Comparison of ENCODE assay signal across 8 mouse cellular contexts in genomic region chr11:76242901-76243810, GRCm38 (mm10). TPM values are rescaled to one million over a fixed set of nuclear protein-coding genes. Genes with fewer than 3 reads are reported as not detected.
DNase-seq lines count a peak whose midpoint lies in the region; ATAC-seq and TF ChIP-seq lines count a peak whose summit lies in the region.

TSS of gene Mrm3 (plus strand) at chr11:76243715.
TSS of gene Glod4 (minus strand) at chr11:76243725.

- peak within 1 kb of the TSS; percentile 73 for H3K4me3 ChIP-seq in forebrain, embryonic 15.5 days
- H3K4me3 ChIP-seq in layer of hippocampus, adult 2 months: peak within 1 kb of the TSS; percentile 63
- H3K4me3 ChIP-seq in lung, embryonic 14.5 days (ENCODE audit: low read depth, low read length): peak within 1 kb of the TSS; percentile 93
- peak within 1 kb of the TSS; percentile 87 for H3K4me3 ChIP-seq in olfactory bulb, adult 2 months (ENCODE audit: insufficient read depth, low read depth, low read length)
- H3K4me3 ChIP-seq in thymus, adult 2 months (ENCODE audit: control insufficient read depth, insufficient read depth, low read length): peak within 1 kb of the TSS; percentile 78

- TF ChIP-seq CTCF in layer of hippocampus, adult 2 months (conservative IDR thresholded peaks at IDR 0.05): no peak
- TF ChIP-seq CTCF in lung, embryonic 14.5 days (IDR thresholded peaks at IDR 0.05; ENCODE audit: low read depth): no peak
- no peak for TF ChIP-seq CTCF in olfactory bulb, adult 2 months (IDR thresholded peaks at IDR 0.05; ENCODE audit: insufficient read depth, low read depth, low read length)
- TF ChIP-seq CTCF in thymus, adult 2 months (IDR thresholded peaks at IDR 0.05; ENCODE audit: borderline replicate concordance, control insufficient read depth, extremely low read depth, insufficient read depth, low read length, poor library complexity): no peak

- ATAC-seq in forebrain, embryonic 15.5 days (replicated peaks): peak; percentile 94
- peak; percentile 88 for ATAC-seq in lung, embryonic 14.5 days (ENCODE audit: insufficient read depth)

- no peaks in the 10 kb centered on the region for H3K27me3 ChIP-seq in forebrain, embryonic 15.5 days
- H3K27me3 ChIP-seq in lung, embryonic 14.5 days (ENCODE audit: insufficient read depth, low read length): no peaks in the 10 kb centered on the region
- H3K27me3 ChIP-seq in thymus, adult 2 months (ENCODE audit: control insufficient read depth, insufficient read depth, low read length): no peaks in the 10 kb centered on the region

- DNase-seq in ES-CJ7 (ENCODE audit: low read depth, low spot score): peak; percentile 85
- DNase-seq in cerebellum, adult 11 months: peak; percentile 86
- peak; percentile 91 to 92 for DNase-seq in heart, postnatal 36 days
- DNase-seq in layer of hippocampus, adult 2 months (ENCODE audit: low spot score in 2 of 2): peak; percentile 91 to 96
- DNase-seq in lung, embryonic 14.5 days: peak; percentile 97
- DNase-seq in thymus, adult 2 months: peak; percentile 89

- H3K4me2 ChIP-seq in forebrain, embryonic 15.5 days (replicated peaks): peak within 1 kb of the TSS; percentile 92
- peak within 1 kb of the TSS; percentile 85 for H3K4me2 ChIP-seq in lung, embryonic 14.5 days

- peak within 1 kb of the TSS; percentile 93 for H3K9ac ChIP-seq in forebrain, embryonic 15.5 days (replicated peaks)
- H3K9ac ChIP-seq in lung, embryonic 14.5 days: peak within 1 kb of the TSS; percentile 85

- H3K9me3 ChIP-seq in forebrain, embryonic 15.5 days: no peaks in the 10 kb centered on the region
- no peaks in the 10 kb centered on the region for H3K9me3 ChIP-seq in lung, embryonic 14.5 days (ENCODE audit: low read depth, low read length)

- peak; percentile 74 for TF ChIP-seq POLR2A in olfactory bulb, adult 2 months (IDR thresholded peaks at IDR 0.05; ENCODE audit: insufficient read depth, low read depth, low read length)
- peak; percentile 81 for TF ChIP-seq POLR2A in thymus, adult 2 months (IDR thresholded peaks at IDR 0.05; ENCODE audit: control insufficient read depth, extremely low read depth, insufficient read depth, low read length, poor library complexity)

- under 1% methylated on average over 61 of the region's 61 CpGs for WGBS in forebrain, embryonic 15.5 days
- under 1% methylated on average over 61 of the region's 61 CpGs for WGBS in lung, embryonic 14.5 days
- WGBS in olfactory bulb, adult 2 months: under 1% methylated on average over 61 of the region's 61 CpGs
- 1% methylated on average over 61 of the region's 61 CpGs for WGBS in thymus, adult 2 months

- peaks cover 25% of the 10 kb centered on the region for H3K4me1 ChIP-seq in forebrain, embryonic 15.5 days
- H3K4me1 ChIP-seq in lung, embryonic 14.5 days (ENCODE audit: insufficient read depth): no peaks in the 10 kb centered on the region
- H3K4me1 ChIP-seq in olfactory bulb, adult 2 months (ENCODE audit: control insufficient read depth, insufficient read depth, low read length): peaks cover 2% of the 10 kb centered on the region; the same call in 1 of the 2 replicates
- H3K4me1 ChIP-seq in thymus, adult 2 months (replicated peaks; ENCODE audit: control insufficient read depth, insufficient read depth, low read length): peaks cover 6% of the 10 kb centered on the region

- intact Hi-C loops in heart, postnatal 36 days (cut with DNase I): loop anchor here (2.0 kb wide), 1 partner anchor 26 kb away; the partner anchor contains the start of genes Dbil5 and Gemin4

- H3K27ac ChIP-seq in forebrain, embryonic 15.5 days (replicated peaks): peak within 1 kb of the TSS; percentile 87
- peak within 1 kb of the TSS; percentile 91 for H3K27ac ChIP-seq in layer of hippocampus, adult 2 months
- peak within 1 kb of the TSS; percentile 73 for H3K27ac ChIP-seq in lung, embryonic 14.5 days (ENCODE audit: low read depth)
- H3K27ac ChIP-seq in olfactory bulb, adult 2 months (ENCODE audit: insufficient read depth, low read depth, low read length): peak within 1 kb of the TSS; percentile 54; the same call in 1 of the 2 replicates
- no peak within 1 kb of the TSS for H3K27ac ChIP-seq in thymus, adult 2 months (ENCODE audit: control insufficient read depth, insufficient read depth, low read length)

- H3K36me3 ChIP-seq in forebrain, embryonic 15.5 days: peaks cover 20% of the 10 kb centered on the region
- peaks cover 30% of the 10 kb centered on the region for H3K36me3 ChIP-seq in lung, embryonic 14.5 days (ENCODE audit: insufficient read depth)
- H3K36me3 ChIP-seq in thymus, adult 2 months (ENCODE audit: control insufficient read depth, insufficient read depth, low read length): no peaks in the 10 kb centered on the region

RNA-seq across cellular contexts. Expression of gene Mrm3, which starts in this region (rescaled TPM):
- 20.2 and 22.2 TPM in 2 replicates for polyA plus RNA-seq in forebrain, embryonic 15.5 days (2015; fragmentation: Nextera tagmentation; extraction: Ambion mirVana)
- 10 to 100 TPM; 20.5 to 27.9 TPM for total RNA-seq in heart, postnatal 36 days (2021)
- total RNA-seq in layer of hippocampus, adult 2 months (2021): 10 to 100 TPM; 15.7 to 18.3 TPM
- 21.7 and 24.3 TPM in 2 replicates for polyA plus RNA-seq in lung, embryonic 14.5 days (2014; fragmentation: Nextera tagmentation; extraction: Ambion mirVana)
- polyA plus RNA-seq in olfactory bulb, adult 2 months (2012; ENCODE audit: insufficient read depth, insufficient read length, low replicate concordance, missing spikeins): not detected in 2 replicates
- 7.6 and 8.4 TPM in 2 replicates for polyA plus RNA-seq in thymus, adult 2 months (2012; rRNA removed)

RNA-seq across cellular contexts. Expression of gene Glod4, which starts in this region (rescaled TPM):
- 118 and 120 TPM in 2 replicates for polyA plus RNA-seq in forebrain, embryonic 15.5 days (2015; fragmentation: Nextera tagmentation; extraction: Ambion mirVana)
- total RNA-seq in heart, postnatal 36 days (2021): 10 to 100 TPM; 39.4 to 40.1 TPM
- 10 to 100 TPM; 49.9 to 56.2 TPM for total RNA-seq in layer of hippocampus, adult 2 months (2021)
- 131 and 152 TPM in 2 replicates for polyA plus RNA-seq in lung, embryonic 14.5 days (2014; fragmentation: Nextera tagmentation; extraction: Ambion mirVana)
- polyA plus RNA-seq in olfactory bulb, adult 2 months (2012; ENCODE audit: insufficient read depth, insufficient read length, low replicate concordance, missing spikeins): not detected in 2 replicates
- 6.4 and 6.6 TPM in 2 replicates for polyA plus RNA-seq in thymus, adult 2 months (2012; rRNA removed)

Comparison
In these comparisons a context has a peak if more than half of its experiments do, and no peak if none do; other contexts are left out.
1. RNA of gene Glod4 (polyA plus RNA-seq): 131 to 152 TPM in lung, embryonic 14.5 days and 118 to 120 TPM in forebrain, embryonic 15.5 days; 6.4 to 6.6 TPM in thymus, adult 2 months and not detected in olfactory bulb, adult 2 months; every median in the first group is over 10 times any median in the second.
2. Peak in every context shown above with its lines, with median percentiles within 50 percentile points of each other: DNase-seq and H3K4me3 ChIP-seq.